Mouse (Mus musculus) heart, postnatal 0 days (tissue): ENCODE measurements at regions not wholly inside any gene's neighbourhood (a gene's known extent, or its start where the extent isn't known, plus 50 kb on each side); places are given as distances from the start of the nearest gene placed in this dataset.

ENCODE experiments used
- ATAC-seq: fragments of 200-750 bp; cut with Nextera tagmentation; 2 replicates; pipeline ENCODE4 v1.8.0; 2017; ENCODE audit warnings: low read depth, moderate number of reproducible peaks, moderate library complexity; ENCODE audit not compliant: insufficient read depth
- DNase-seq: peaks from one replicate; pipeline ENCODE4 v3.0.0-alpha.2; 2016; ENCODE audit warnings: low spot score
- H3K27ac ChIP-seq: fragments of 300-500 bp; sonication (generic); 2 replicates; pipeline ENCODE4 v1.5.1; 2014; ENCODE audit warnings: low read depth, mild to moderate bottlenecking
- H3K27me3 ChIP-seq: fragments of 300-500 bp; sonication (generic); 2 replicates; pipeline ENCODE4 v1.6.1; 2014; ENCODE audit warnings: low read length, mixed read lengths; ENCODE audit not compliant: control insufficient read depth, insufficient read depth
- H3K36me3 ChIP-seq: fragments of 300-500 bp; sonication (generic); replicated peaks from 2 replicates; pipeline ENCODE4 v1.6.1; 2014; ENCODE audit warnings: low read length, mixed read lengths; ENCODE audit not compliant: control insufficient read depth, insufficient read depth
- H3K4me1 ChIP-seq: fragments of 300-500 bp; sonication (generic); 2 replicates; pipeline ENCODE4 v1.6.1; 2014; ENCODE audit warnings: antibody characterized with exemption; ENCODE audit not compliant: control insufficient read depth, insufficient read depth
- H3K4me2 ChIP-seq: fragments of 300-500 bp; sonication (generic); 2 replicates; pipeline ENCODE4 v1.6.1; 2014; ENCODE audit warnings: low read depth, mild to moderate bottlenecking, low read length, moderate library complexity
- H3K4me3 ChIP-seq: fragments of 300-500 bp; sonication (generic); 2 replicates; pipeline ENCODE4 v1.5.1; 2014; ENCODE audit warnings: low read depth, low read length
- H3K9ac ChIP-seq: fragments of 300-500 bp; sonication (generic); replicated peaks from 2 replicates; pipeline ENCODE4 v1.6.1; 2014; ENCODE audit warnings: low read depth, low read length, mixed read lengths
- H3K9me3 ChIP-seq: fragments of 300-500 bp; sonication (generic); replicated peaks from 2 replicates; pipeline ENCODE4 v1.6.1; 2016; ENCODE audit warnings: low read length; ENCODE audit not compliant: control insufficient read depth
- CTCF ChIP-seq: IDR thresholded peaks from 2 replicates; pipeline ENCODE4 v1.5.1; 2016; ENCODE audit warnings: antibody characterized with exemption, control low read depth, low read depth
- EP300 ChIP-seq: IDR thresholded peaks from 2 replicates; pipeline ENCODE4 v1.6.1; 2016; ENCODE audit warnings: antibody characterized with exemption, low read depth
- WGBS: fragments of 180-500 bp; shearing (Covaris S2); extraction: QIAGEN DNeasy Blood & Tissue Kit; methylation state at CpG from one replicate; pipeline ENCODE4 v1.1.7; 2014; 5-methylcytosine and 5-hydroxymethylcytosine counted together

- ATAC-seq = no peak
- Histone ChIP-seq H3K4me1 (no peaks in the 10 kb centered on the region), H3K36me3 (no peaks in the 10 kb centered on the region), H3K27me3 (no peaks in the 10 kb centered on the region), H3K9me3 (no peaks in the 10 kb centered on the region), H3K4me2 (no peak overlapping the region), H3K9ac (no peak overlapping the region), H3K27ac (no peak overlapping the region), H3K4me3 (no peak overlapping the region)
- DNase-seq = no peak
- WGBS = 69% methylated on average over 10 of the region's 10 CpGs
- TF ChIP-seq CTCF = no peak
- TF ChIP-seq EP300 = no peak
Observed at GRCm38 (mm10) chr15:51071132-51071656, 2813.5 kb upstream of the Gm7489 start.

DNA sequence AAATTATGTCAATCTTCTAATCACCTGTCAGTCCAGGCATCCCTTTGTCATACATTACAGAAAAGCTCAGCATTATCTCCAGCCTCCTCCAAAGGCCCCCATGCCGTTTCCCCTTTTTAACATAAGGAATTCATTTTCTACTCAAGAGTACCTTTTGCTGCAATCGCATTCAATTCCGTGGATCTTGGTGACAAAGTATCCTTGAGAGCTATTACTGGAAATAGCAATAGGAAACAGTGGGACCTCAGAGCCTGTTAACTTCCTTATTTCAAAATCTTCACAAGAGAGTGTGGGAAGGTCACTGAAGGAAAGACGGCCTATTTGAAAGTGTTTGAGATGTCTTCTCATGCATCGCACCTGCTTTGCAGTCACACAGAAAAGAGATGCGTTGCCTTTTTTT, 2811.0 kb upstream of the Gm7489 start:
- no peak overlapping the region for H3K9ac ChIP-seq
- H3K4me3 ChIP-seq = no peak overlapping the region
- H3K27ac ChIP-seq = no peak overlapping the region
- H3K27me3 ChIP-seq = no peaks in the 10 kb centered on the region
- no peak overlapping the region for H3K4me2 ChIP-seq
- no peaks in the 10 kb centered on the region for H3K9me3 ChIP-seq
- 71% methylated on average over 6 of the region's 6 CpGs for WGBS
- no peak for DNase-seq
- no peaks in the 10 kb centered on the region for H3K36me3 ChIP-seq
- TF ChIP-seq EP300 (no peak), CTCF (no peak)
- H3K4me1 ChIP-seq = no peaks in the 10 kb centered on the region
- ATAC-seq = no peak

GRCm38 (mm10) chr15:51074196-51074595, 2810.5 kb upstream of the Gm7489 start:
- H3K4me1 ChIP-seq = no peaks in the 10 kb centered on the region
- no peaks in the 10 kb centered on the region for H3K27me3 ChIP-seq
- no peak overlapping the region for H3K27ac ChIP-seq
- no peak overlapping the region for H3K9ac ChIP-seq
- no peaks in the 10 kb centered on the region for H3K36me3 ChIP-seq
- no peak overlapping the region for H3K4me3 ChIP-seq
- no peaks in the 10 kb centered on the region for H3K9me3 ChIP-seq
- TF ChIP-seq CTCF (no peak), EP300 (no peak)
- 74% methylated on average over 7 of the region's 7 CpGs for WGBS
- DNase-seq (no peak), ATAC-seq (no peak)
- no peak overlapping the region for H3K4me2 ChIP-seq

- Histone ChIP-seq H3K9ac (no peak overlapping the region), H3K36me3 (no peaks in the 10 kb centered on the region), H3K4me3 (peak overlapping the region; percentile 15; the same call in 1 of the 2 replicates), H3K4me1 (no peaks in the 10 kb centered on the region), H3K27ac (no peak overlapping the region), H3K4me2 (peak overlapping the region; percentile 51), H3K9me3 (no peaks in the 10 kb centered on the region), H3K27me3 (no peaks in the 10 kb centered on the region)
- DNase-seq (no peak), ATAC-seq (no peak)
- WGBS = 41% methylated on average over 12 of the region's 12 CpGs
- TF ChIP-seq CTCF (no peak), EP300 (no peak)
Observed at GRCm38 (mm10) chr15:51083677-51084322, 2800.9 kb upstream of the Gm7489 start.

DNA sequence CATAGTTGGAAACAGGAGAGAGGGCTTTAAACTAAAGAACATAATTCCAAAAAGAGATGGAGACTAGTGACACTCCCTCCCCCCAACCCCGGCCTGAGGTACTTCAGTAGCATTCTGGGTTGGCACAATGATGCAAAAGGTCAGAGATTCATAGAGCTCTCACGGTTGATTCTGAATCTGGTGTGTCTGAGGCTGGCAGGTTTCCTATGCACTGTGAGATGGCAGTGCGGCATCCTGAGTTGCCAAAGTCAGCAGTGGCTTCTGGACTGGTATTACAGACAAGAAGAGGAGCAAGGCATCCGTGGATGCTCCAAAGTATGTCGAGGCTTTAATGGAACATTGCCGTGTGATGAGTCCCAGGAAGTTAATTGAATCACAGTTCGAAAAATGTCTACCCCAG, 2791.8 kb upstream of the Gm7489 start:
- Histone ChIP-seq H3K4me2 (no peak overlapping the region), H3K4me1 (no peaks in the 10 kb centered on the region), H3K36me3 (no peaks in the 10 kb centered on the region), H3K4me3 (no peak overlapping the region), H3K9ac (no peak overlapping the region), H3K9me3 (no peaks in the 10 kb centered on the region), H3K27ac (no peak overlapping the region), H3K27me3 (no peaks in the 10 kb centered on the region)
- DNase-seq = no peak
- TF ChIP-seq EP300 (no peak), CTCF (no peak)
- ATAC-seq = no peak
- 80% methylated on average over 7 of the region's 7 CpGs for WGBS

DNA sequence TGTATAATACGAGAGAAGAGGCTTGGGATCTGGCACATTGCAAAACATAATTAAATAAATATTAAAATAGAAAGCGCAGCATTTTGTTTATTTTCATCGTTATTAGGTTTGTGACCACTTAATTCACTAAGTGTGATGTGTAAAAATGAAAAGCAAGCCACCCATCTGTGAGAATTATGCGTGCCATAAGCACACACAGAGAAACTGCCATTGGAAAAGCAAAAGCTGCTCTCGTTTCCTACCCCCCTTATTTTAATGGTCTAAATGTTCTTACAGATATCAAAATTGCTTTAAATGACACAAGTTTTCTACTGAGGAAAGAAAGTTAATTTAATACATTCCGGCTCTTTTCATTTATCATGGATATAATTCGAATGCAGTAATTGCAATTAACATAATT, 2780.8 kb upstream of the Gm7489 start:
- WGBS = 82% methylated on average over 7 of the region's 7 CpGs
- no peak for TF ChIP-seq CTCF
- TF ChIP-seq EP300 = no peak
- Histone ChIP-seq H3K4me3 (no peak overlapping the region), H3K27ac (no peak overlapping the region), H3K4me1 (no peaks in the 10 kb centered on the region), H3K27me3 (no peaks in the 10 kb centered on the region), H3K9ac (no peak overlapping the region), H3K9me3 (no peaks in the 10 kb centered on the region), H3K36me3 (no peaks in the 10 kb centered on the region), H3K4me2 (no peak overlapping the region)
- DNase-seq (no peak), ATAC-seq (no peak)
